Mouse (Mus musculus): ENCODE measurements at regions not wholly inside any gene's neighbourhood (a gene's known extent, or its start where the extent isn't known, plus 50 kb on each side); places are given as distances from the start of the nearest gene placed in this dataset.

DNA sequence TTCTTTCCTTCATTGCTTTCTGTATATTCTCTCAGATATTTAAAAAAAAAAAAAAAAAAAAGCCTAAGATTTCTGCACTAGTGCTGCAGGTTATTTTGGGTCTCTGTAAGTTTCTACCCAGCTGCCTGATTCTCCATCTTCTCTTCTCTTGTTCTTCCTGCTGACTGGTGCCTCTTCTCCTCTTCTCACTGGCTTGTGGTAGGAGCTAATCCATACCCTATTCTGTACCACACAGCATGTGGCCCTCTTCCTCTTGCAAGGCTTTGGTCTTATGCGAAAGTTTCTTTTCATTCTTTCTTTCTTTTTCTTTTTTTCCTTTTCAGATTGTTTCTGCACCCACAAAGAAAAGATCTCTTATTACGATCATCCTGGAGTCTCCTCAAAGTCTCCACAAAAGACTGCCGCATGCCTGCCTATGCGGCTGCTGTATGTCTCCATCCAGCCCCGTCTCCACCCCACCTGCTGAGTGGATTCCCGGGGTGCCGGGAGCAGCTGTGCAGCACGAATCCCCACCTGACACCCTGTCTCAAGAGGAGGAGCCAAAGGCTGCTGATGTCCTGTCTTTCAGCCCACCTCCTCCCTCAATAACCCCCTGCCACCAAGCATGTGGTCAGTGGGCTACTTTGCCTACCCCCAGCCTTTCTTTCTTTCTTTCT is 66.3 kb downstream of the Ythdf1 start:
- DNase-seq (ENCODE audit: low read depth, low spot score) = no peak

DNA sequence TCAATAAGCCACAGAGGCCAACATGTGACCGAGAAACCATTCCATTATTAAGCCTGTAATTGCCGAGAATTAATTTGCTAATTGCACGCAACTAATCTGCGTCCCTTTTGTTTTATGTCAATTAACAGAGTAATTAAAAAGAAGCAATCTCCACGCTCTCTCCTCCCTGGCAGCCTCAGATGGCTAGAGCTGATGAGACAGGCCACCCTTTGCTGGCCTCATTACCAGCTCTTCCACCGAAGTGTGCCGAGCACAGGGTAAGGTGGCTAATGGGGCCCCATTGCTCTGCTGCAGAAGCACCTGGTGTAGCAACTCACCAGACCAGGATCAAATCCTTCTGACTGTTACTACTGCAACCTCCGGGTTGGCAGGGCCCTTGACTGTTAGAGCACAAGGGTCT is 70.8 kb upstream of the Bhlhe23 start:
- no peak for DNase-seq (ENCODE audit: low read depth, low spot score)

DNA sequence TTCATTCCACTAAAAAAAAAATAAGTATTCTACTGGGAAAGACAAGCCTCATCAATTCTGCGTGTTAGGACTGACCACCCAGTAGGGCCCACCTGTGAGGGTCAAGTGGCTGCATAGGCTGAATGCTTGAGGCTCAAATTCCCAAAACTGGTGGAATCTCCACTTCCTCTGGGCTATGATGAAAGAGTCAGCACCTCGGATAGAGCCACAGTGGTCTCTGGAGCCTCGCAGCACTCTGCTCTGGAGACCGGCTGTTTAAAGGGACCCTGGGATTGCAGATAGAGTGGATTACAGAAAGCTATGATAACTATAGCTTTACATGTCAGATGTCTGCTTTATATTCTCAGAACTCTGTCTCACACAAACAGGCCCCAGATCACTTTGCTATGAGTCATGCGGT is 68.3 kb upstream of the Bhlhe23 start:
- DNase-seq (ENCODE audit: low read depth, low spot score) = peak; percentile 21

DNA sequence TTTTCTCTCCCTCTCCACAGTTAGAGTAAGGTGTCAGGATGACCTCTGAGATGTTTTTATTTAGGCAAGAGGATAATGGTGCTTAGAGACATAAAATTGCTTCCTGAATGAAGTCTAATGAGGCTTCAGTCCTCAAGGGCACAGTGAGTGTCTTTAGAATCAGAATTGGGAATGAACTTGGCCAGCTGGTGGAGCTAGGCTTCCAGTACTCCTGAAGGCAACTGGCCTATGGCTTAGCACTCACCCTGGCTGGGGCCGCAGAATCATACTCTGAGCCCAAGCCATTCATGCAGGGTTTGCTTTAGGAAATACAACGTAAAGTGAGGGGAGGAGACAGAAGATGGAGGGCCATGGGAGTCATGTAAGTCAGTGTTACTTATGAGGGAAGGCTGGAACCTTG is 67.0 kb upstream of the Bhlhe23 start:
- no peak for DNase-seq (ENCODE audit: low read depth, low spot score)

DNA sequence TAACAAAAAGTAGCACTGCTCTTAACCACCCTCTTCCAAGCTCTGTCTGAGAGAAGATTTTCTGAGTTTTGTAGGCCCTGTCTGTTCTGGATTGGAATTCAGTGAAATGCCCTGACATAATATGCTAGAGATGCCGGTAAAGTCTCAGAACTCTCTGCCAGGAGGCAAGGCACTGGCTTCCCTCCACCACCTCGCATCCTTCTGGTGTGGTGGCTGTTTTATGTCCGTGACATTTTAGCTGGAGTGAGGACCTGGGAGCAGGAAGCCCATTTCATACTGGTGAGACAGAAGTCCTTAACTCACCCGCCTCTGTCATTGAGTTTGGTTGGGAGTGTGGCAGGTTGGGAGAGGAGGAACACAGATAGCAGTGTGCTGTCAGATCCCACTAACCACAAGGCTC is 62.4 kb upstream of the Bhlhe23 start:
- DNase-seq (ENCODE audit: low read depth, low spot score) = no peak

DNA sequence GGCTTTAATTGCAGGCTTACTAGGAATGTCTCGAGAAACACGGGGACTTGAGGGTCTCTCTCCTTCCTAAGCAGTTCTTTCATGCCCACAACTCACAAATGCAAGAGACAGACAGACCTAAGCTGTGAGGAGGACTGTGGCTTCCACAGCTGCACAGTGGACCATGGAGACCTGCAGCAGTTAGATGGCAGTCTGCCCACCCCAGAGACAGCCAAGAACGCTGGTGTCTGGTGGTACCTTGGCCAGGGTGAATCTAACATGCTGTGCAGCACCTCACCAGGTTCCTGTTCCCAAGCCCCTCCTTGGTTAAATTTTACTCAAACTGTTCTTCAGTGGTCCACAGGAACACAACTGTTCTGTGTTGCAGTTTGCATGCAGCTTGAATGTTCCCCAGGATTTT is 61.3 kb upstream of the Bhlhe23 start:
- DNase-seq (ENCODE audit: low read depth, low spot score) = no peak

DNA sequence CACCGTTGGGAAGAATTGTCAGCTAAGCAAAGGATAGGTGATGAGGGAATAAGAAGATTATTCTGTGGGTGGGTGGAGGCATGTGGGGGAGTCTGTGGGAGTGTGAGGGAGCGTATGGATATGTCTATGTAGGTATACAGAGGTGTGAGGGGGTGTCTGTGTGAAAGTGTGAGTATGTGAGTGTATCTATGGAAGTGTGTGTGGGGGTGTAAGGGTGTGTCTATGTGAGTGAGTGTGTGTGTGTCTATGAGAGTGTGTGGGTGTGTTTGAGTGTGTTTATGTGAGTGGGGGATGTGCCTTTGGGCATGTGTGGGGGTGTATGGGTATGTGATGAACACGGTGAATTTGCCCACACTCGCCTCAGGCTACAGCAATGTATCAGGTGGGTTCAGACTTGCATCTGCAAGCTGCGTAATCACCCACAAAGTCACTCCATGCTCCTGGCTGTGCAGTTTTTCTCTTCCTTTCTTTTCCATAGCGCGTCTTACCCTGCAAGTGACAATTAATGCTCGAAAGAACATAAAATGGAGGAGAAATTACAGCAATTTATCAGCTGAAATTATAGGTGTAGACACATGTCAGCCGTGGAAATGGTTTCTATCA is 60.7 kb upstream of the Bhlhe23 start:
- no peak for DNase-seq (ENCODE audit: low read depth, low spot score)

DNA sequence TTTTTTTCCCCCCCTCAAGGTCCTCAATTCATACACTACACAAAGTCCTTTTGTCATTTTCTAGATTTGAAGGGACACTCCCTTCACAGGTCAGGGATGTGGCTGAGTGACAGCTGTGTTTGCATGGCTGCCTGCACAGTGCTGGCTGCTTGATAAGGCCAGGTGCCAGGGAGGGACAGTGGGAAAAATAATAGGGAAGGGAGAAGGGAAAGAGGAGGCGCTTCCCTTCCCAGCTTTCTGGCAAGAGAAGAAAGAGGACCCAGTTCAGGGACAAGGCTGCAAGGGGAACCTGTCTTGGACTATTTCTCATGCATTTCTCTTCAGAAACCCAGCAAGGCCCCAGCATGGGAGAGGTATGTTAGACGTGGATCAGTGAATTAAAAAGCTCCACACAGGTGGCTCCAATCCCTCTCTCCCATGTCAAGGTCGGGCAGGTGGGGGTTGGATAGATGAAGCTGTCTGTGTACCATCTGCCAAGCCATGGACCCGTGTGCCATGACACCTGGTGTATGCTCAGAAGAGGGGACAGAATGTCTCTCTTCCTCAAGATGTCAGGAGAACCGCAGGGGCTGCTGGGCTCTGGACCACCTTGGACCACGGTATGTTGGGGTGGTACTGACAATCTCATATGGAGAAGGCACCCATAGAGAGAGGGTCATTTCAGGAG is 59.4 kb upstream of the Bhlhe23 start:
- no peak for DNase-seq (ENCODE audit: low read depth, low spot score)

DNA sequence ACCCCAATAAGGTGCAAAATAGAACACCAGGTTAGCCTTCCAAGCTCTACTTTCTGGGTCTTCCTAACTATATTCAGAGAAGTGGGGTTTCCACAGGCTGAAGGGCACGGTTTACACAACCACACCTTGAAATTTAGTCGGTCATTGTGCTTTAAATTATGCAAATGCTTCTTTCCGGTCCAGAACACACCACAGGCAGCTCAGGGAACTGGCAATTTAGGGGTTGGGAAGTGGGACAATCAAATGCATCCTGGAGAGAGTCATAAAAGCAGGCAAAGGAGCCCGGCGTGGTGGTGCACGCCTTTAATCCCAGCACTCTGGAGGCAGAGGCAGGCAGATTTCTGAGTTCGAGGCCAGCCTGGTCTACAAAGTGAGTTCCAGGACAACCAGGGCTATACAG is 56.0 kb upstream of the Bhlhe23 start:
- DNase-seq (ENCODE audit: low read depth, low spot score) = peak; percentile 89

DNA sequence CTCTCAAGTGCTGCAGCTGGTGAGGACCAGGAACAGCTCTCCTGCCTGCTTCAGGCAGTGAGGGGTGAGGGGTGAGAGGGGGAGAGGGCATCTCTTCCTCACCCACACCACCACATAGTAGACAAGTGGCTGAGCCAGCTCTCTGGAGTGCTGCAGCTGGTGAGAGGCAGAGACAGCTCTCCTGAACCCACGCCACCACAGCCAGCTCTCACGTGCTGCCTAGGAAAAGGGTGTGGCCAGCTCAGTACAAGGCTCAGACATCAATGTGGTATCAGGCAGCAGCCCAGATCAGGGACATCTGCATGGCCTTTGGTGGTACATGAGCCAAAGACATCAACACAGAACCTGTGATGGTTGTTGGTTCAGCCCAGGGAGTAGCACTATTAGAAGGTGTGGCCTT is 53.9 kb upstream of the Bhlhe23 start:
- DNase-seq (ENCODE audit: low read depth, low spot score) = no peak

DNA sequence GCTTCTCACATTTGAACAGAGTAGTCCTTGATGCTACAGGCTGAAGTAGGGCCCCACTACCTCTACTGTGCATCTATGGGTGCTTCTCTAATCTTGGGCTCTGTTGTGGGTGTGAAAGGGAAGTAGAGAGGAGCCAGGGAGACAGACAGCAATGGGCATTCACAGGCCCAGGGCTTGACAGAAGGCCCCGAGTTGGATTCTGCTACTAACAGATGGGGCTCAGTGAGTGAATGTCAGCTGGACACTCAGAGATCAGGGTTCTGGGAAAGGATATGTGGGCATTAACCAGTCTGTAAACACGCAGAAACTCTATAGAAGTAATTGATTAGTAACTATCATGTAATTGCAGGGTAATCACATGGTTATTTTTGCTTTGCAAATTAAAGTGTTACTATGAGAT is 51.4 kb upstream of the Bhlhe23 start:
- no peak for DNase-seq (ENCODE audit: low read depth, low spot score)

DNA sequence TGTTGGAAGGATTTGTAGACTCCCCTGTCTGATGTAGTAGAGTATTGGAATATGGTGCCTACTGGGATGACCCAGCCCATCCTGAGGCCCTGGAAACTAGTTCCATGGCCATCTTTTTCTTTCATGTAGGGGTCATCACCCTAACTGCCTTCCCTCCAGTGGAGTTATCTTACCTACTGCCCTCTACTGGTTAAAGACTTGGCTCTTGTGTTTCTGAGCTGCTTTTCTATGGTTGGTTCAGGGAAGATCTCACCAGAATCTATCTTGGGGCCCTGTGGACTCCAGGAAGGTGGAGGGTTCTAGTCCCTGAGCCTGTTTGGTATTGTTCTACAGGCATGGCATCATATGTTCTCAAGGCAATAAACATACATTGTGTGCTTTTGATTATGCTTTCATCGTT is 50.0 kb upstream of the Bhlhe23 start:
- peak; percentile 10 for DNase-seq (ENCODE audit: low read depth, low spot score)
